Mouse (Mus musculus) liver, embryonic 14.5 days (tissue): ENCODE data around the gene Slc25a33. TPM values are rescaled to one million over a fixed set of nuclear protein-coding genes. Genes with fewer than 3 reads are reported as not detected.

Source experiments
- ATAC-seq: fragments of 200-750 bp; cut with Nextera tagmentation; 2 replicates; pipeline ENCODE4 v1.8.0; 2017; ENCODE audit warnings: moderate number of reproducible peaks, mild to moderate bottlenecking, moderate library complexity; ENCODE audit not compliant: insufficient read depth
- DNase-seq, 3 experiments: peaks; one replicate each; pipeline ENCODE4 v3.0.0-alpha.2; 2012 to 2013; ENCODE audit warnings: low read depth in 3 of 3, low spot score in 3 of 3
- H3K27ac ChIP-seq: fragments of 300-500 bp; sonication (generic); 2 replicates; pipeline ENCODE4 v1.5.1; 2014; ENCODE audit warnings: moderate library complexity, mild to moderate bottlenecking, control low read depth, inconsistent platforms
- H3K27me3 ChIP-seq: fragments of 300-500 bp; sonication (generic); 2 replicates; pipeline ENCODE4 v1.6.1; 2014; ENCODE audit warnings: mild to moderate bottlenecking, low read length, moderate library complexity; ENCODE audit not compliant: control insufficient read depth, insufficient read depth
- H3K36me3 ChIP-seq: fragments of 300-500 bp; sonication (generic); replicated peaks from 2 replicates; pipeline ENCODE4 v1.6.1; 2014; ENCODE audit warnings: low read depth; ENCODE audit not compliant: control insufficient read depth, insufficient read depth
- H3K4me1 ChIP-seq, 2 experiments: fragments of 200-500 bp in 1 of 2; fragments of 300-500 bp in 1 of 2; sonication (generic) in 1 of 2; replicated peaks; 2 replicates each; pipeline ENCODE4 v1.6.1; 2012 to 2014; ENCODE audit warnings: antibody characterized with exemption in 1 of 2, inconsistent platforms in 1 of 2, low read length in 1 of 2; ENCODE audit not compliant: control insufficient read depth in 2 of 2, insufficient read depth in 2 of 2
- H3K4me2 ChIP-seq: fragments of 300-500 bp; sonication (generic); 2 replicates; pipeline ENCODE4 v1.6.1; 2014; ENCODE audit warnings: low read depth, mild to moderate bottlenecking, control low read depth, moderate library complexity
- H3K4me3 ChIP-seq, 2 experiments: fragments of 200-500 bp in 1 of 2; fragments of 300-500 bp in 1 of 2; sonication (generic) in 1 of 2; 2 replicates each; pipeline ENCODE4 v1.5.1; 2012 to 2014; ENCODE audit warnings: low read depth in 2 of 2, low read length in 2 of 2, mild to moderate bottlenecking in 2 of 2, control low read depth in 1 of 2, inconsistent platforms in 1 of 2, moderate library complexity in 1 of 2; ENCODE audit not compliant: insufficient read depth in 1 of 2
- H3K9ac ChIP-seq: fragments of 300-500 bp; sonication (generic); replicated peaks from 2 replicates; pipeline ENCODE4 v1.6.1; 2014; ENCODE audit warnings: mild to moderate bottlenecking, control low read depth, moderate library complexity
- H3K9me3 ChIP-seq: fragments of 300-500 bp; sonication (generic); 2 replicates; pipeline ENCODE4 v1.6.1; 2016; ENCODE audit warnings: low read length, mixed read lengths; ENCODE audit not compliant: control insufficient read depth
- CTCF ChIP-seq: IDR thresholded peaks from 2 replicates; pipeline ENCODE4 v1.5.1; 2016; ENCODE audit warnings: antibody characterized with exemption, low read depth, control low read depth
- EP300 ChIP-seq: IDR thresholded peaks from 2 replicates; pipeline ENCODE4 v1.6.1; 2016; ENCODE audit warnings: antibody characterized with exemption, low read depth
- WGBS: fragments of 180-500 bp; shearing (Covaris S2); extraction: QIAGEN DNeasy Blood & Tissue Kit; methylation state at CpG from one replicate; pipeline ENCODE4 v1.1.7; 2014; ENCODE audit not compliant: insufficient replicate concordance; 5-methylcytosine and 5-hydroxymethylcytosine counted together
- microRNA-seq: library from miRNA; unstranded; fragments of <30 nt; microRNA quantifications from one replicate; pipeline ENCODE4, GENCODE M21; 2016
- polyA plus RNA-seq, 2 experiments: library from polyadenylated mRNA; depleted of rRNA in 1 of 2; stranded (reverse) in 1 of 2; unstranded in 1 of 2; fragments of >200 nt; fragmentation: Nextera tagmentation in 1 of 2; extraction: Ambion mirVana in 1 of 2; gene quantifications; 2 replicates each; pipeline versions ENCODE4 v1.2.1 to v1.2.3; 2012 to 2014

Slc25a33 gene
- polyA plus RNA-seq, 2 experiments = 4.8 to 7.8 TPM

DNA sequence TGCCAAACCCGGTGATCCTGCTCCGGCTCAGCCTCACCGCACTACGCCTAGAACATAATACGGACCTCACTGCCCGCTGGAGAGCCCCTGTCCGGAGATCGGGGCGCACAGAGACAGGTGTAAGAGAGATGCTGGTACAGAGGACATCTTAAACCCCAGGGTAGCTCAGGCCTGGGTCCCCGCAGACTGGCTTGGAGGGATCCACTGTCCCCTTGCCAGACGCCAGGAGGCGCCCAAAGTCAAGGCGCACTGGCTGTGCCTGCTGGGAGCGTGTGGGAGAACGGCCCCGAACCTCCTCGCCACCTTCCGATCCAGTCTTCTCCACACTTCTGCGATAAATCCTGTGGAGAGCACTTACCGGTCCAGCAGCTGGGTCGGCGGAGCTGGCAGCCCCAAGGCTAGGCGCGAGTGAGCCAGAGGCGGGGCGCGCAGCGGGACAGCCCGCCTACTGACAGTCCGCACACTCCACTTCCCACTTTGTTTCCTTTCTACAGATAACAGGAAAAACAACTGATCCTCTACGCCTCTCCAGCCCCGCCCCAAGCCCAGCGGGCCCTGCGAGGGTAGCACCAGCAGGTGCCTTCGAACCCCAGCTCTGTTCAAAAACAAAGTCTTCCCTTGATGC, 75.8 kb downstream of the Slc25a33 start:
- Histone ChIP-seq H3K27me3 (no peaks in the 10 kb centered on the region), H3K9ac (peak overlapping the region; percentile 67), H3K36me3 (no peaks in the 10 kb centered on the region), H3K27ac (no peak overlapping the region), H3K4me1 (peaks cover 8 to 12% of the 10 kb centered on the region in 2 experiments), H3K4me3 (peak overlapping the region; percentile 60 to 67), H3K4me2 (peak overlapping the region; percentile 70), H3K9me3 (no peaks in the 10 kb centered on the region)
- WGBS = under 1% methylated on average over 35 of the region's 35 CpGs
- ATAC-seq (peak; percentile 75), DNase-seq (peak in 1 of 3 experiments; percentile 38)
- TF ChIP-seq CTCF = peak; percentile 87
- TF ChIP-seq EP300 = no peak

DNA sequence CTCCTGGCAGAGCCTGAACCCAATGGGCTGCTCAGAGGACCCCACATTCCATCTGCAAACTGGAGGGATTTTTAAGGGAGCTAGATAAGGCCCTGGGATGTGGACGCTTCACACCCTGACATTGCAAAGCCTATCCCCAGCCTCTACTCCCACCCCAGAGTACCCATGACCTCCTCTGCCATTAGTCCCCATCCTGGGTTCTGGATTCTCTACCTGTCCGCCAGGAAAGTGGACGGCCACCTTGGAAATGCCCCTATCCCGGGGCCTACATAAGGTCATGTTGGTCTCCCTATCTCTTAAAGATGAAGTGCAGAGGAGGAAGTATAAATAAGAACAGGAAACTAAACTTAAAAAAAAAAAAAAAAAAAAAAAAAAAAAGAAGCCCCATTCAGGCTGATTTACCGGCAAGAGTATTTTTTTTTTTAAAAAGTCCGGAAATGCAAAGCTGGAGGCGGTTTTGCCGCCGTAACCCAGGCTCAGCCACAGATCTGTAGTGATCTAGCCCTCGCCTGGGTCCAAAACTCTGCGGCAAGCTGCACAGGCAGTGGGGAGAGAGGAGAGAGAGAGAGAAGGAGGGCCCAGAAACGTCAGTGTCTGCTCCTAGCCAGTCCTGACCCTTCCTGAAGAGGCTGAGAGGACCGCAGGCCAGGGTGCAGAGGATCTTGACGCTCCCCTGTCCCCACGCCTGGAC, 76.4 kb downstream of the Slc25a33 start:
- TF ChIP-seq EP300 = no peak
- TF ChIP-seq CTCF = no peak
- Histone ChIP-seq H3K4me2 (peak overlapping the region; percentile 70), H3K36me3 (no peaks in the 10 kb centered on the region), H3K4me1 (peaks cover 8 to 12% of the 10 kb centered on the region in 2 experiments), H3K27ac (no peak overlapping the region), H3K9ac (peak overlapping the region; percentile 67), H3K27me3 (no peaks in the 10 kb centered on the region), H3K4me3 (peak overlapping the region; percentile 60 to 67), H3K9me3 (no peaks in the 10 kb centered on the region)
- 3% methylated on average over 15 of the region's 15 CpGs for WGBS
- DNase-seq (no peak), ATAC-seq (peak; percentile 40)

DNA sequence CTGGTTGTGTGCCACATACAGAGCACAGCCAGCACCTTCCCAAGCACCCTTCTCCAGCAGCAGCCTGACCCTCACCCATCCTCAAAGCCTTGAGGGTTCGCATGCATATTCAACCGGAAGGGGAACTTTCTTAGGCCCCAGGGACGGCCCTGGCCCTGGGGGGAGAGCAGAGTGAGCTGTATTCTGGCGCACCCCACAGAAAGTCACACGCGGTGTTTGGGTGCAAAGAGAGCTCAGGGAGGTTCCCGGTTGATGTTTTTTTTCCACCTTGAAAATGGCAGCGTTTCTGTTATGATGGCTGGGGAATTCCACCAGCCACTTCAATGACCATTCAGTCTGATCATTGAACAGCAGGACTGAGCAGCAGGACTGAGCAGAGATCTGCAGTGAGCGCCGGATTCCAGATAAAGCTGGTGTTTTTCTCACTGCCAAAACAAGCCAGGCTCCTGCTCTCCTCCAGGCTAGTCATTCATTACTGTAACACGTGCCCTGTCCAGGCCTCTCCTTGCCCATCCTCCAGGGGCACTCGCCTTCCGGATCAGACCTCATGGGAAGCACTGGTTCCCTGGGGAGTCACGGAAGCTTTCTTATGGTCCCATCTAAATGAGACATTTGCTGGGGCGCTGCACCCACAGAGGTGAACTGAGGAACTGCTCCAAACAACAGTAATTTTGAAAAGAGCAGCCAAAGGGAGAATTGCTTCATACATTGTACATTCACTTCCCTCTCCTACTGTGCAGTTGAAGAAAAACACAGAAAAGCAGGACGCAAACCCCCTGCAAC, 77.7 kb downstream of the Slc25a33 start:
- Histone ChIP-seq H3K9ac (no peak overlapping the region; the same call in 1 of the 2 replicates), H3K4me1 (peaks cover 8 to 15% of the 10 kb centered on the region in 2 experiments), H3K4me2 (peak overlapping the region; percentile 70), H3K36me3 (no peaks in the 10 kb centered on the region), H3K27me3 (no peaks in the 10 kb centered on the region), H3K4me3 (peak overlapping the region; percentile 18 to 33; a peak in 3 of 4 replicates), H3K27ac (no peak overlapping the region), H3K9me3 (no peaks in the 10 kb centered on the region)
- WGBS = 10% methylated on average over 16 of the region's 16 CpGs
- TF ChIP-seq EP300 (no peak), CTCF (peak; percentile 30; the same call in 1 of the 2 replicates)
- DNase-seq = no peak
- peak; percentile 9; the same call in 1 of the 2 replicates for ATAC-seq

Small RNA genes lying within 50 kb of the gene (microRNA-seq; reads per million reads assigned to microRNA genes)
- not detected for gene Gm47301

Other genes starting within 250 kb of the Slc25a33 start
- gene Clstn1, start 187.8 kb downstream of the Slc25a33 start, polyA plus RNA-seq (2012; rRNA removed) = 1.2 and 1.3 TPM in 2 replicates
- 1.4 and 1.6 TPM in 2 replicates for gene Clstn1, start 187.8 kb downstream of the Slc25a33 start, polyA plus RNA-seq (2014; fragmentation: Nextera tagmentation; extraction: Ambion mirVana)
- gene Pik3cd, start 71.7 kb downstream of the Slc25a33 start, polyA plus RNA-seq (2012; rRNA removed) = 3.9 and 4.0 TPM in 2 replicates
- 4.3 and 5.7 TPM in 2 replicates for gene Pik3cd, start 71.7 kb downstream of the Slc25a33 start, polyA plus RNA-seq (2014; fragmentation: Nextera tagmentation; extraction: Ambion mirVana)
- 7.2 and 8.6 TPM in 2 replicates for gene Tmem201, start 36.2 kb downstream of the Slc25a33 start, polyA plus RNA-seq (2012; rRNA removed)
- 3.5 and 4.1 TPM in 2 replicates for gene Tmem201, start 36.2 kb downstream of the Slc25a33 start, polyA plus RNA-seq (2014; fragmentation: Nextera tagmentation; extraction: Ambion mirVana)
- gene Spsb1, start 180.8 kb upstream of the Slc25a33 start, polyA plus RNA-seq (2012; rRNA removed) = 0.23 and 0.25 TPM in 2 replicates
- 0.46 and 0.56 TPM in 2 replicates for gene Spsb1, start 180.8 kb upstream of the Slc25a33 start, polyA plus RNA-seq (2014; fragmentation: Nextera tagmentation; extraction: Ambion mirVana)
- gene H6pd, start 234.7 kb upstream of the Slc25a33 start, polyA plus RNA-seq (2012; rRNA removed) = 8.3 and 9.6 TPM in 2 replicates
- 7.9 and 9.1 TPM in 2 replicates for gene H6pd, start 234.7 kb upstream of the Slc25a33 start, polyA plus RNA-seq (2014; fragmentation: Nextera tagmentation; extraction: Ambion mirVana)